Mouse (Mus musculus): ENCODE measurements at regions not wholly inside any gene's neighbourhood (a gene's known extent, or its start where the extent isn't known, plus 50 kb on each side); places are given as distances from the start of the nearest gene placed in this dataset.
A peak's percentile ranks its signal among the peaks of the same experiment; 100 is the strongest.

DNA sequence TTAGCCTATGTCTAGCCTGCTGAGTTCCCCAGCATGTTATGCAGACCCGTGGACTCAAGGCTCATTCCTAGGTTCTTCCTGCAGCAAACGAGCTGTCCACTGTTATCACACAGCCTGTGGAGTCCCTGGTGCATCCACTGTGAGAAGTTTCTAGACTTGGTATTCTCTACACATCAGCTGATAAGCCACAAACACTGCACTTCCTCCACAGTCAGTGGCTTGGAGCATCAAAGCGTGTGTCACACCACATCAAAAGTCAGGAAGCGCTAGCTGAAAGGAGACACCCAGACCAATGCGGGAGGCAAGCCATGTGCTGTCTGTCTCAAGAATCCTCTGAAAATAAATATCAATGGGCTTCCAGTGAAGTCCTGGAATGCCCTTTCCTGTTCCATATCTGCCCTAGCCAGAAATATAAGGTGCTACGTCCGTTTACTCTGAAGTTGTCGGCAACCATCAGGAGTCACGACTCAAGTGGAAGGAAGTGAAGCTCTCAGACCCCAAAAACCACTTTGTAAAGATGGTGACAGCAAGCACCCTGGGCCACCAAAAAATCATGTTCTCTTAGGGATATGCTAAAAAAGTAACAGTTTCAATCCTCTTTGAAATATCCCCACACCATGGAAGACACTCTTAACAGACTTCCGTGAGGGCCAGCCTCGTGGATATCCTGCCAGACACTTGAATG lies 227.7 kb downstream of the Adgrl2 start:
- DNase-seq: no peak

GRCm38 (mm10) chr3:148761586-148761985 lies 228.8 kb downstream of the Adgrl2 start:
- no peak for DNase-seq

GRCm38 (mm10) chr3:148759500-148759899 lies 230.9 kb downstream of the Adgrl2 start:
- DNase-seq: no peak

- DNase-seq: no peak
These were observed 244.1 kb downstream of the Adgrl2 start for GRCm38 (mm10) chr3:148746234-148746633.

DNA sequence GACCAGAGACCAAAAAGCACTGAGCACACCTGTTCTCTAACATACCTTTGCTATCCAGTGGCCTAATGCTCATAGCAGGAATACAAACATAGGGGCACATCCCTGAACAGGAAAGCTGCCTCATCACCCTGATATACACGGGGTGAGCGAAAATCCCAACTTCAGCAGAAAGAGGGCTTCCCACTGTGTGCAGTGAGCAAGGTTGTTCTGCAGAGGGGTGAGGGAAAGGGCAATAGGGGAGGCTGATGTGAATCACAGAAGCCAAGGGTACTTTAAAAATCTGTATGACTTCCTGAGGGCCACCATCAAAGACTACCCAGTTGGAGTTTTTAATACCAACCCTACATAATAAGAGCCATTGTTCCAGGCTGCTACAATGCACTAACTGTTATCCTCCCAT lies 245.7 kb downstream of the Adgrl2 start:
- DNase-seq: no peak

DNA sequence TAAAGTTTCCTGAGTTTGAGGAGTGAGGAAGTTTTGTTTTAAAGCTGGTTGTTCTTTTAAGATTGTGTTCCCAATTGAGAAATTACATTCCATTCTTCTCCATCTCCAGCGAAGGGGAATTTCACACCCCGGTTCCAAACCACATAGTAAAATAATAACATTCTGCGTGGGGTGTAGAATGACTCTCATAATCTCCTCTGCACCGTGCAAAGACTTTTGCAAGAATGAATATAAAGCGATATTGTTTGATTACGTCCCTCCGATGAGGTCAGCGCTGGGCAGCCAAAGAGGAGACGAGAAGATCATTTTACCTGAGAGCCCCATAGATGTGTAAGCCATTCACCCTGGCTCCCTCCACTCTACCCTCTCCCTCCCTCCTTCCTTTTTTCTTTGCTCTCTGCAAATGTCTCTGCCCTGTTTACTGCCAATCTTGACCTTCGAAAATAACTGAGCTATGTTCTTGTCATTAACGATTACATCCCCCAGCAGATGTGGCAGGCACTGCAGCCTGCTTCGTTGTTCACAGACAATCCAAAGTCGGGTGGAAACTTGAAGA lies 256.1 kb downstream of the Adgrl2 start:
- no peak for DNase-seq

DNA sequence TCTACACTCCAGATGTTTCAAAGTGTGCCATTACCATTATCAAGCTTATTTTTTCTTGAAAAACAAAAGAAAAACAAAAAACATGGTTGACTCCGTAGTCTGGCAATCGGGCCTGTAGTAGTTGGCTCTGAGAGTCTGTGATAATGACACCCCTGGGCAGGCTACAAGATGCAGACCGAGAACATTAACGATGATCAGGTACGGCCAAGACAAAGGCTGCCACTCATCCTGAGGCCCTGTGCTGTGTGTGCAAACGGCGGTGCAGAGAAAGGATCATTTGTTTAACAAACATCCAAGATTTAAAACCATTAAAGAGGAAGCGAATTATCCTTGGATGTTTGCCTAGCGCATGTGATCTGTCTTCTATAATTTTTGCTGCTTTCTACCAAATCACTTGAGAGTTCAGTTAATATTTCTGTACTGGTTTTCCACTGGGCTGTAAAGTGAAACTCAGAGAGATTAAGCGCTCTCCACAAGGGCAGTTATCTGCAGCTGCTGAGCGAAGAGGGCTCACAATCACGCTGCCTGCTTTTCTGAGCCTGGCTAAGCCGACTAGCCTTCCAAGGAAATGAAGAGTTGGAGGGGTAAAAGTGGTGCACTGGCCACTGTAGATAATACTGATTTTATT lies 257.0 kb downstream of the Adgrl2 start:
- peak; percentile 16 for DNase-seq

DNA sequence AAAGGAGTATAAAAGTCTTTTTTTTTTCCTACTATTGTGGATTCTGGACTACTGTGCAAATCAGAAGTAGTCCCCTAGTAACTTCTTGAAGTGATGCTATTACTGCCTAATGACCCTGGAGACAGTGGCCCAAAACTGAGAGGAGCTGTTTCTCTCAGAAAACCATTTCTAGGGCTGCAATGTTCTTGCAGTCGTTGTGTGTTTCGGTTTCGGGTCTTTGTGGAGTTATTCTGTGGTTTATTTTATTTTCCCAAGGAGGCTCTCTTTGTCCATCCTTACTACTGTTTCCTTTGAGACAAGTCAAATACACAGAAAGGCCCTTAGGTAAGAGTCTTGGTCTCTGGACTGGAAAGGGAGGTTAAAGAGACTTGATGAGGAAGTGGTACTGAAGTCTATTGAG lies 258.9 kb downstream of the Adgrl2 start:
- DNase-seq: no peak

DNA sequence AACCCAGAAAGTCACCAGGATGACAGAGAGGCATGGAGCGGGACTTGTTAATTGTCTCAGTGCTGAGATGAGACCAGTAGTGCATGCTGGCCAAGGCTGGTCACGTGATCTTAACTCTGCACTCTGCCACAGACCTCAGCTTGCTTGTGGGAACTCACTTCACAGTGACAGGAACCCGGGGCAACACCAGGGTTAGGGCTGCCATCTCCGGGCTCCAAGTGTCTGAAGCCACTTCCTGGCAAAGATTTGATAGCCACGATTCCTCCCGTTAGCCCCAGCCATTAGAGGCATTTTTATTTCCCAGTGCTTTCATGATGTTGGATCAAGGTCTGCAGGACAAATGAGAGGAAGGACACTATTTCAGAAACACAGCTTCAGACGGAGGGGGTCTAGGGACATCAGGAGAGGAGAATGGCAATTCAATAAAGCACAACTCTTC lies 261.1 kb downstream of the Adgrl2 start:
- DNase-seq: peak; percentile 9

- no peak for DNase-seq
These were observed 261.7 kb downstream of the Adgrl2 start for GRCm38 (mm10) chr3:148728513-148729241.

DNA sequence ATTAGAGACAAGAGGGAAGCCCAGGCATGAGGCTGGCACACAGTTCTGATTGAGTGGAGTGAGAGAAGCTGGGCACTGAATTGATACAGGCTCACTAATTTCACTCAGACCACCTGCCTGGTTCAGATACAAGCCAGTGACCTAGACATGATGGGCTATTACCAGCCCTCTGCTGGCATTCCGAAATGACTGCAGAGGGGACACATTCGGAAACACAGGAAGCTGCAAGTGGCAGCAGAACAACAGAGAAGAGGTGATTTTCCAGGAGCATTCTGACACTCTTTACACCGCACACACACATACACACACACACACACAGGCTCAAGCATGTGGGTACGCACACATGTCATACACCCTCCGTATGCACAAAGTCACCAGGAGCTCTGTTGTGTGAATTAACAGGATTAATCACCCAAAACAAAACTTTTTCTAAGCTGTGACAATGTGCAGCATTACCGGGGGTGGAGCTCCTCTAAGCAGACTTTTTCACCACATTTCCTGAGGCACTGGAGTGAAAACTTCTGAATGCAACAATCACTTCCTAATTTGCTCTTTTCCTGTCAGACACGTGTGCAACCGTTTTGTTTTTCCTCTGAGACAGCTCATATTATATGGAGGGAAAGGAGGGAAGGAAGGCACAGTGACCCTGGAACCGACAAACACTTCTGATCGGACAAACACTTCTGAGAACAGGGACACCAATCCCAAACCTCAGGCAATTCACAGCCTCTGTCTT lies 263.6 kb downstream of the Adgrl2 start:
- DNase-seq: no peak

DNA sequence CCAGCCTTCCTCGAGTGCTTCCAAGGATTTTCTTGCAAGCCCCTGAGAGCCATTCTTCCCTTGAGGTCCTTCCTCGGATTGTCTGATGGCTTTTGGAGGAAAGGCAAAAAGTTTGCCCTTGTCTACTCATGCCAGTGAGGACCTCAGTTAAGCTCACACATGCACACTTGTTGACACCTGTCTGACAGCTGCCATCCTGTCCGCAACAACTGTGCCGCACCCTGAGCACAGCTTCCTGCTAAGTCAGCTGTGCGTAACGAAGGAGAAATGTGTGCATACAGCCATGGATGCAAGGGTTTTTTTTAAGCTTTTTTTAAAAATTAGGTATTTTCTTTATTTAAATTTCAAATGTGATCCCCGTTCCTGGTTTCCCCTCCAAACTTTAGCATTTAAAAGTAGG lies 293.8 kb downstream of the Adgrl2 start:
- no peak for DNase-seq

GRCm38 (mm10) chr3:148695453-148695852 lies 294.9 kb downstream of the Adgrl2 start:
- DNase-seq: no peak

- DNase-seq: no peak
These were observed 307.2 kb downstream of the Adgrl2 start for GRCm38 (mm10) chr3:148683181-148683580.

- no peak for DNase-seq
These were observed 307.8 kb downstream of the Adgrl2 start for GRCm38 (mm10) chr3:148682445-148682994.

DNA sequence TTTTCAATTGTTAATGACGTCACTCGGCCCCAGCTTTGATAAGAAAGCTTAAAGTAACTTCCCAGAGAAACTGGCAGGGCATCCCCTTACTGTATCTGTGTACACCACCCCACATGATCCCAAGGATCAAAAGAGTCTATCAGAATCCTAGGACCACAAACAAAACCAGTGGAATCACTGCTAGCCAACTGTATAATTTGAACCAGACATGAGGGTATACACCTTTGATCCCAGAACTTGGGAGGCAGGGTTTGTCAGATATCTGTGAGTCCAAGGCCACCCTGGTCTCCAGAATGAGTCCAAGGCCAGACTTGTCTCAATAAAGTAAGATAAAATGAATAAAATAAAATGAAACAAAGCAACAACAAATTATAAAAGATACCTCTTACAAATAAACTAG lies 309.2 kb downstream of the Adgrl2 start:
- DNase-seq: peak; percentile 9

DNA sequence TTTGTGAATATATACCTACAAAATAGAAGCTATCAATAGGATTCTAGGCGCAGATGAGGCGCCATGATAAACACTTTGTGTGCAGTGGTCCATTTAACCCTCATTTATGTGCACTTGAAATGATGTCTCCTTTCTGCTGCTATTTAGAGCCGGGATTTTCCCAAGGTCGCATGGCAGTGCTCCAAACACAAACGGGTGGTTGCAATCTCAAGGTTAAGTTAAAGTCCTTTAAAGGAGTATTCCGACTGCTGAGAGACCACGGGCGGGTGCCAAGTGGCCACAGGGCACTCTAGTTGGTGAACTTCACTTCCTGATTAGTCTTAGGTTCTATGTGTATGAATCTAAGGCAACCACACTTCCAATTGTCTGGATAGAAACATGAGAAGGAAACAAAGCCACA lies 309.6 kb downstream of the Adgrl2 start:
- peak; percentile 81 for DNase-seq

DNA sequence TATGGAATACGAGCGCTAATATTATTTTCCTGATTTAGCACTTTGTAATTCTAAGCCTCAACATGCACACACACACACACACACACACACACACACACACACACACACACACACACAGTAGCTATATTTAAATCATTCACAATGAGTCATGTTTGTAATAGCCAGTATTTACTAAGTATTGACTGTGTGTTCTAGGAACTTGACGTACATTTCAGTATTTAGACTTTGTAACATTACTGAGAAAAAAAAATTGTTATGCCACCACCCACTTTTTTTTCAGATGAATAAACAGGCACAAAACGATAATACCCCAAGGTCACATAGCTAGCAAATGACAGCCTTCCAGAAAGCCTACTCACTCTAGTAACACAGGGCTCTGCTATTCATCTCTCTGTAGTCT lies 310.3 kb downstream of the Adgrl2 start:
- DNase-seq: no peak

- DNase-seq: no peak
These were observed 311.2 kb downstream of the Adgrl2 start for GRCm38 (mm10) chr3:148679121-148679520.

GRCm38 (mm10) chr3:148676025-148676424 lies 314.3 kb downstream of the Adgrl2 start:
- no peak for DNase-seq

DNA sequence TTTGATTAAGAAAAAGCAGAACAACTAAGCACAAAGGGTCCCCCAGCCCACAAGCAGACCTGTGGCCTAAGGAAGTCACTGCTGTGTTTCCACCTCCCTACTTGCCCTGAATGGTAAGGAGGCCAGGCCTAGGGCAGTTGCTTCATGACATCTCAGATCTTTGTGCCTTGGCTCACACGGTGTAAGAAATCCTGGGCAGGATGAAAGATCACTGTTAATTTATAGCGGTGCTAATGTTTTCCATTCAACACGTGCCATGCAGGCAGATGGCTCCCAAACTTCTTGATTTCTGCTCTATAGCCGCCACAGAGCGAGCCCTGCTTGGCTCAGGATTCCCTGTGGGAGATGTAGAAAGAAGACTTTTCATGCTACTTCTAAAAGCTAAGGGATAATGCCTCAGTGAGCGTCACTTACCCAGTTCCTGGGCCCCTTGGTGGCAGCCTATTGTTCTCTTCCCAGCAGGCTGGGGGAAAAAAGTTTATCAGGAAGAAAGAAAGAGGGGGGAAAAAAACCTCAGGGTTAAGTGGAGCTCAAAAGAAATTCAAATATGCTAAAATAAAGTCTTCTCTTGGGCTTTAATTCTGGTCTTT lies 327.4 kb downstream of the Adgrl2 start:
- DNase-seq: no peak

DNA sequence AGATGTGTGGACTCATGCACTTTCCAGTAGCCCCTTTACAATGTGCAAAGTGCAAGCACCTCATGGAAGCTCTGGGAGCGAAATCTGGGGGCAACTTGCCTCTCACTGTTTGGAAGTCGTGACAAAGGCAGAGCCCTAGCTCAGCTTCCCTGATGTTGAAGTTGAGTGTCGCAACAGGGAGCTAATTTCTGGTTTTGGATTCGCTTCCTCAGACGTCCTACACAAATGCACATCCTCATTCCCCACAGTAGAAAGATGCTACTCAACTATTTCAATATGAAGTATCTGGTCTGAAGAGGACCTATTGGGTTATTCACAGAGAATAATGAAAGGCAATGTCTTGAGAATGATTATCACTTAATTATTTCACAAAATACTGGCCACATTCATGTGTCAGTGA lies 331.3 kb downstream of the Adgrl2 start:
- no peak for DNase-seq

Data from heart, postnatal 4 days (tissue).